Mouse (Mus musculus): ENCODE data around the gene Gp1ba. TPM values are rescaled to one million over a fixed set of nuclear protein-coding genes. Genes with fewer than 3 reads are reported as not detected.

The Gp1ba gene
- polyA plus RNA-seq, 1 experiment from 2014 or later = 0.38 TPM

GRCm38 (mm10) chr11:70621972-70622814 lies 16.7 kb upstream of the Gp1ba start:
- Histone ChIP-seq H3K4me3 (ENCODE audit: low read depth, low read length) (no peak overlapping the region), H3K4me1 (ENCODE audit: control insufficient read depth, insufficient read depth, low read length) (no peaks in the 10 kb centered on the region), H3K36me3 (ENCODE audit: control insufficient read depth, insufficient read depth, low read length) (no peaks in the 10 kb centered on the region), H3K9ac (ENCODE audit: low read depth, low read length) (peak overlapping the region; percentile 48), H3K27me3 (replicated peaks; ENCODE audit: control insufficient read depth, insufficient read depth, low read length) (no peaks in the 10 kb centered on the region), H3K4me2 (ENCODE audit: low read depth, low read length) (no peak overlapping the region), H3K27ac (replicated peaks; ENCODE audit: low read depth, low read length) (no peak overlapping the region), H3K9me3 (ENCODE audit: control insufficient read depth, low read length) (no peaks in the 10 kb centered on the region)
- ATAC-seq (ENCODE audit: low read depth) (no peak), DNase-seq (ENCODE audit: low spot score) (peak; percentile 27)
- 39% methylated on average over 7 of the region's 7 CpGs for WGBS

DNA sequence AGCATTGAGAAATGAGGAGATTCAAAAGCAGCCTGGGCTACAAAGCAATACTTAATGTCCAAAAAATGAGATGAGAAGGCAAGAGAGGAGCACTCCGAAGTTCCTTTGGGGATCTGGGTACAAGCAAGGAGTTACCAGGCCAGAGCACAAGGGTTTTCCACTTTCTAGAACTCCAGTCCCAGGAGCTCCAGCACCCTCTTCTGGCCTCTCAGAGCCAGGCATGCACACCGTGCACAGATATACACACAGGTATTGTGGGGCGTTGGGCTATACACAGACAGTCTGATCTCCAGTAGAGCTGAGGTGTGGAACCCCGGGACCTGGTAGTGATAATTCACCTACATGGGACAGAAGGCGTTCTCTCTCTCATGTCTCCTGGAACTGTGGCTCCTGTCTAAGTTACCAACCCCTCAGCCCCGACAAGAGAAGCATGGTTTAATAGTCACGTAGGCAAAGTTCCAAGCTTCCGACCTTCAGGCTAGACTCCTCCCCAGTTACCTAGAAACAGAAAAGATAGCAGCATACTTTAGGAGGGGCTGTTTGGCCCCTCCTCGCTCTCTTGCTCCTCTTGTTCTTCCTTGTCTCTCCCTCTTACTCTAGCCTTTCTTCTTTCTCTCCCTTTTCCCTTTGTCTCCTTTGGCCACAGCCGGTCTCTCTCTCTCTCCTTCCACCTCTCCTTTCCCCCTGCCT lies 15.7 kb upstream of the Gp1ba start:
- no peak overlapping the region for H3K27ac ChIP-seq (replicated peaks; ENCODE audit: low read depth, low read length)
- 82% methylated on average over 10 of the region's 10 CpGs for WGBS
- DNase-seq (ENCODE audit: low spot score) (no peak), ATAC-seq (ENCODE audit: low read depth) (no peak)
- no peak overlapping the region for H3K4me2 ChIP-seq (ENCODE audit: low read depth, low read length)
- no peaks in the 10 kb centered on the region for H3K9me3 ChIP-seq (ENCODE audit: control insufficient read depth, low read length)
- H3K4me3 ChIP-seq (ENCODE audit: low read depth, low read length) = no peak overlapping the region
- H3K27me3 ChIP-seq (replicated peaks; ENCODE audit: control insufficient read depth, insufficient read depth, low read length) = no peaks in the 10 kb centered on the region
- H3K36me3 ChIP-seq (ENCODE audit: control insufficient read depth, insufficient read depth, low read length) = no peaks in the 10 kb centered on the region
- H3K4me1 ChIP-seq (ENCODE audit: control insufficient read depth, insufficient read depth, low read length) = no peaks in the 10 kb centered on the region
- no peak overlapping the region for H3K9ac ChIP-seq (ENCODE audit: low read depth, low read length)

DNA sequence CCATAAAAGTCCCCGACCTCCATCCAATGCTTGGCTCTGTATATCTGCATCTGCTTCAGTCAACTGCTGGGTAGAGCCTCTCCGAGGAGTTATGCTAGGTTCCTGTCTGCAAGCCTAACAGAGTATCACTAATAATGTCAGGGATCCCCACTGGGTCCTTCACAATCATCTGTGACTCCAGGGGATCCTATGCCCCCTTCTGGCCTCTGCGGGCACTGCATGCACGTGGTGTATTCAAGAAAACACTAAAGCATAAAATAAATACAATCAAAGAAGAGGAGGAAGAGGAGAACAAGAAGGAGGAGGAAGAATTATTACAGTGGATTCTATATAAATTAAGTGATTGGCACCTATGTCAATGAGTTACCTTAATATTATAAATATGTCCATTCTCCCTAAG lies 13.4 kb upstream of the Gp1ba start:
- WGBS = 48% methylated on average over 4 of the region's 4 CpGs
- H3K9ac ChIP-seq (ENCODE audit: low read depth, low read length) = no peak overlapping the region
- H3K27ac ChIP-seq (replicated peaks; ENCODE audit: low read depth, low read length) = no peak overlapping the region
- no peak overlapping the region for H3K4me3 ChIP-seq (ENCODE audit: low read depth, low read length)
- no peaks in the 10 kb centered on the region for H3K9me3 ChIP-seq (ENCODE audit: control insufficient read depth, low read length)
- H3K27me3 ChIP-seq (replicated peaks; ENCODE audit: control insufficient read depth, insufficient read depth, low read length) = no peaks in the 10 kb centered on the region
- ATAC-seq (ENCODE audit: low read depth) = no peak
- H3K4me1 ChIP-seq (ENCODE audit: control insufficient read depth, insufficient read depth, low read length) = no peaks in the 10 kb centered on the region
- H3K36me3 ChIP-seq (ENCODE audit: control insufficient read depth, insufficient read depth, low read length) = no peaks in the 10 kb centered on the region
- no peak for DNase-seq (ENCODE audit: low spot score)
- H3K4me2 ChIP-seq (ENCODE audit: low read depth, low read length) = no peak overlapping the region

GRCm38 (mm10) chr11:70626877-70627276 lies 12.0 kb upstream of the Gp1ba start:
- no peaks in the 10 kb centered on the region for H3K27me3 ChIP-seq (replicated peaks; ENCODE audit: control insufficient read depth, insufficient read depth, low read length)
- no peak overlapping the region for H3K27ac ChIP-seq (replicated peaks; ENCODE audit: low read depth, low read length)
- no peaks in the 10 kb centered on the region for H3K9me3 ChIP-seq (ENCODE audit: control insufficient read depth, low read length)
- ATAC-seq (ENCODE audit: low read depth) (no peak), DNase-seq (ENCODE audit: low spot score) (no peak)
- no peaks in the 10 kb centered on the region for H3K4me1 ChIP-seq (ENCODE audit: control insufficient read depth, insufficient read depth, low read length)
- H3K4me3 ChIP-seq (ENCODE audit: low read depth, low read length) = no peak overlapping the region
- no peaks in the 10 kb centered on the region for H3K36me3 ChIP-seq (ENCODE audit: control insufficient read depth, insufficient read depth, low read length)
- WGBS = 51% methylated on average over 4 of the region's 4 CpGs
- H3K9ac ChIP-seq (ENCODE audit: low read depth, low read length) = no peak overlapping the region
- H3K4me2 ChIP-seq (ENCODE audit: low read depth, low read length) = no peak overlapping the region

DNA sequence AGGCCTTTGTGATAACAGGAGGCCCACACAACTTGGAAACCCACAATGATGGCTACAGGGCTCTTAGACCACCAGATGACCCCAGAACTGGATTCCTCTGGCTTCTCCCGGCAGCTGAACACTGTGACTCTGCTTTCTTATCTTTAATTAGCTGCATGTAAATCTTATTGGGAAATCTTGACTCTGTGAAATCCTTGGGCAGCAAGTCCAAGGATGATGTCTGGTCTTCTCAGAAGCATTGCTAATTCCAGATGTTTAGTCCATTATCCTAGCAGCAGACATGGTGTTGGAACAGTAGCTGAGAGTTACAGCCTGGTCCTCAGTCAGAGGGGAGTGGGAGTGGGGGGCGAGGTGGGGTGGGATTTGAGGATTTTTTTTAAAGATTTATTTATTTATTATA lies 10.5 kb upstream of the Gp1ba start:
- 69% methylated on average over 2 of the region's 2 CpGs for WGBS
- Histone ChIP-seq H3K27ac (replicated peaks; ENCODE audit: low read depth, low read length) (no peak overlapping the region), H3K4me3 (ENCODE audit: low read depth, low read length) (no peak overlapping the region), H3K9me3 (ENCODE audit: control insufficient read depth, low read length) (no peaks in the 10 kb centered on the region), H3K36me3 (ENCODE audit: control insufficient read depth, insufficient read depth, low read length) (no peaks in the 10 kb centered on the region), H3K4me2 (ENCODE audit: low read depth, low read length) (no peak overlapping the region), H3K4me1 (ENCODE audit: control insufficient read depth, insufficient read depth, low read length) (no peaks in the 10 kb centered on the region), H3K9ac (ENCODE audit: low read depth, low read length) (no peak overlapping the region), H3K27me3 (replicated peaks; ENCODE audit: control insufficient read depth, insufficient read depth, low read length) (no peaks in the 10 kb centered on the region)
- ATAC-seq (ENCODE audit: low read depth) (no peak), DNase-seq (ENCODE audit: low spot score) (no peak)

- Histone ChIP-seq H3K27ac (replicated peaks; ENCODE audit: low read depth, low read length) (no peak overlapping the region), H3K4me1 (ENCODE audit: control insufficient read depth, insufficient read depth, low read length) (no peaks in the 10 kb centered on the region), H3K9ac (ENCODE audit: low read depth, low read length) (no peak overlapping the region), H3K27me3 (replicated peaks; ENCODE audit: control insufficient read depth, insufficient read depth, low read length) (no peaks in the 10 kb centered on the region), H3K4me2 (ENCODE audit: low read depth, low read length) (no peak overlapping the region), H3K36me3 (ENCODE audit: control insufficient read depth, insufficient read depth, low read length) (no peaks in the 10 kb centered on the region), H3K4me3 (ENCODE audit: low read depth, low read length) (no peak overlapping the region), H3K9me3 (ENCODE audit: control insufficient read depth, low read length) (no peaks in the 10 kb centered on the region)
- 52% methylated on average over 5 of the region's 5 CpGs for WGBS
- peak; percentile 36 for DNase-seq (ENCODE audit: low spot score)
- ATAC-seq (ENCODE audit: low read depth) = no peak
Measured at GRCm38 (mm10) chr11:70629557-70629956, 9.4 kb upstream of the Gp1ba start.

- Histone ChIP-seq H3K4me1 (ENCODE audit: control insufficient read depth, insufficient read depth, low read length) (no peaks in the 10 kb centered on the region), H3K9ac (ENCODE audit: low read depth, low read length) (no peak overlapping the region), H3K27me3 (replicated peaks; ENCODE audit: control insufficient read depth, insufficient read depth, low read length) (no peaks in the 10 kb centered on the region), H3K4me3 (ENCODE audit: low read depth, low read length) (no peak overlapping the region), H3K4me2 (ENCODE audit: low read depth, low read length) (no peak overlapping the region), H3K27ac (replicated peaks; ENCODE audit: low read depth, low read length) (no peak overlapping the region), H3K36me3 (ENCODE audit: control insufficient read depth, insufficient read depth, low read length) (no peaks in the 10 kb centered on the region), H3K9me3 (ENCODE audit: control insufficient read depth, low read length) (no peaks in the 10 kb centered on the region)
- no peak for ATAC-seq (ENCODE audit: low read depth)
- no peak for DNase-seq (ENCODE audit: low spot score)
- 66% methylated on average over 4 of the region's 7 CpGs for WGBS
Measured at GRCm38 (mm10) chr11:70630129-70630528, 8.8 kb upstream of the Gp1ba start.

DNA sequence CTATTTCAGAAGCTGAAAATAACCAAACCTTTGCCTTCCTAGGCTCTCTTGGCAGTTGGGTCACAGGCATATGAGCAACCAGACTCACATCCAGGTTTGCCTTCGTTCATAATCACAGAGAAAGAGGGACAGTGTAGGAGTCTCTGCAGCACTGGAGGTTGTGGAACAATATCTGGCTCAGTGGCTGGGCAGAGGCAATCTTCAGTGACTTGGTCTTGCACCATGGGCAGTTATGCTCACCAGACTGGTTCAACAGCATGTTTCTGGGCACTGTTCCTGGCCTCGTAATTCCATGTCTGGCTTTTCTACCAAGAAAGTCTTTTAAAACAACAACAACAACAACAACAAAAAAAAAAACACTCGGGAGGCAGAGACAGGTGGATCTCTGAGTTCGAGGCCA lies 3.3 kb upstream of the Gp1ba start:
- 81% methylated on average over 4 of the region's 4 CpGs for WGBS
- Histone ChIP-seq H3K9ac (ENCODE audit: low read depth, low read length) (no peak overlapping the region), H3K27me3 (replicated peaks; ENCODE audit: control insufficient read depth, insufficient read depth, low read length) (no peaks in the 10 kb centered on the region), H3K36me3 (ENCODE audit: control insufficient read depth, insufficient read depth, low read length) (no peaks in the 10 kb centered on the region), H3K27ac (replicated peaks; ENCODE audit: low read depth, low read length) (no peak overlapping the region), H3K9me3 (ENCODE audit: control insufficient read depth, low read length) (no peaks in the 10 kb centered on the region), H3K4me1 (ENCODE audit: control insufficient read depth, insufficient read depth, low read length) (no peaks in the 10 kb centered on the region), H3K4me2 (ENCODE audit: low read depth, low read length) (no peak overlapping the region), H3K4me3 (ENCODE audit: low read depth, low read length) (no peak overlapping the region)
- no peak for DNase-seq (ENCODE audit: low spot score)
- no peak for ATAC-seq (ENCODE audit: low read depth)

Data from embryonic facial prominence, embryonic 14.5 days (tissue).